Mouse (Mus musculus) layer of hippocampus, adult 11-12 months (tissue): Measurements from ENCODE around the gene Ms4a14.
"Not testable (repeated sequence)": the region's sequence is repeated elsewhere in the genome, so short reads cannot be mapped to it uniquely, and the experiment has no call there.

Experiments used
- DNase-seq: peaks from one replicate; pipeline ENCODE4 v3.0.0; 2022; ENCODE audit warnings: low spot score

Gene Ms4a14

DNA sequence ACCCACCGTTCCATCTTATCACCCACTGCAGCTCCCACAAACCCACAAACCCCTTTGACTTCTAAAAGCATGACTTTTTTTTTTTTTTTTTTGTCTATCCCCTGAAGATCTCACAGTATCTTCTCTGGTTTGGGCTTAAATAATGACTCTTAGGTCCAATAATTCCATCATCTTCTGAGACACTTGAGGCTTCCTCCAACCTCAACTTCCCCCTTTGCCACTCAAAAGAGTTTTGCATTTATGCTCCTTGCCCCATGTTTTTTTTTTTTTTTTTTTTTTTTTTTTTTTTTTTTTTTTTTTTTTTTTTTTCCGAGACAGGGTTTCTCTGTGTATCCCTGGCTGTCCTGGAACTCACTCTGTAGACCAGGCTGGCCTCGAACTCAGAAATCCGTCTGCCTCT lies 51.3 kb downstream of the Ms4a14 start:
- DNase-seq: not testable (repeated sequence)

GRCm38 (mm10) chr19:11261522-11261921 lies 52.7 kb downstream of the Ms4a14 start:
- DNase-seq: no peak
